Mouse (Mus musculus): Measurements from ENCODE around the gene Zfp985.
"Not testable (repeated sequence)": the region's sequence is repeated elsewhere in the genome, so short reads cannot be mapped to it uniquely, and the experiment has no call there.

The Zfp985 gene

GRCm38 (mm10) chr4:147553071-147553470 lies at the start of gene Zfp985:
Gene Zfp985, plus strand, starts transcription at chr4:147553277.
- not testable (repeated sequence) for DNase-seq

- DNase-seq: no peak
These were observed 43.9 kb upstream of the Zfp985 start for GRCm38 (mm10) chr4:147509174-147509573.

GRCm38 (mm10) chr4:147518981-147519380 lies 34.1 kb upstream of the Zfp985 start:
- no peak for DNase-seq

GRCm38 (mm10) chr4:147520100-147520499 lies 33.0 kb upstream of the Zfp985 start:
- DNase-seq: no peak

- DNase-seq: no peak
These were observed 28.0 kb upstream of the Zfp985 start for GRCm38 (mm10) chr4:147525125-147525524.

- DNase-seq: no peak
These were observed 22.7 kb upstream of the Zfp985 start for GRCm38 (mm10) chr4:147530366-147530765.

- DNase-seq: not testable (repeated sequence)
These were observed 17.2 kb upstream of the Zfp985 start for GRCm38 (mm10) chr4:147535916-147536315.

- DNase-seq: no peak
These were observed 15.4 kb upstream of the Zfp985 start for GRCm38 (mm10) chr4:147537702-147538101.

- DNase-seq: not testable (repeated sequence)
These were observed 13.2 kb upstream of the Zfp985 start, which contains the start of gene Gm16503 for GRCm38 (mm10) chr4:147539918-147540317. Gene Gm16503, plus strand, starts transcription at chr4:147540218.

GRCm38 (mm10) chr4:147541105-147541504 lies 12.0 kb upstream of the Zfp985 start:
- DNase-seq: no peak

GRCm38 (mm10) chr4:147554361-147554760 lies 1.3 kb downstream of the Zfp985 start:
- DNase-seq: not testable (repeated sequence)

GRCm38 (mm10) chr4:147556921-147557320 lies 3.8 kb downstream of the Zfp985 start:
- not testable (repeated sequence) for DNase-seq

GRCm38 (mm10) chr4:147558011-147558410 lies 4.9 kb downstream of the Zfp985 start:
- not testable (repeated sequence) for DNase-seq

GRCm38 (mm10) chr4:147559096-147559495 lies 6.0 kb downstream of the Zfp985 start:
- not testable (repeated sequence) for DNase-seq

- no peak for DNase-seq
These were observed 12.5 kb downstream of the Zfp985 start for GRCm38 (mm10) chr4:147565426-147566220.

- not testable (repeated sequence) for DNase-seq
These were observed 18.1 kb downstream of the Zfp985 start for GRCm38 (mm10) chr4:147571156-147571555.

GRCm38 (mm10) chr4:147579371-147579770 lies 26.3 kb downstream of the Zfp985 start:
- DNase-seq: not testable (repeated sequence)

- DNase-seq: no peak
These were observed 33.7 kb downstream of the Zfp985 start for GRCm38 (mm10) chr4:147586511-147587473.

- not testable (repeated sequence) for DNase-seq
These were observed 41.6 kb downstream of the Zfp985 start for GRCm38 (mm10) chr4:147594630-147595029.

GRCm38 (mm10) chr4:147597685-147598084 lies 44.6 kb downstream of the Zfp985 start:
- DNase-seq: no peak

GRCm38 (mm10) chr4:147598831-147599230 lies 45.8 kb downstream of the Zfp985 start:
- no peak for DNase-seq

GRCm38 (mm10) chr4:147601881-147602280 lies 48.8 kb downstream of the Zfp985 start:
- DNase-seq: no peak

- no peak for DNase-seq
These were observed 50.7 kb downstream of the Zfp985 start for GRCm38 (mm10) chr4:147603806-147604205.

Data from liver (tissue).